Mouse (Mus musculus): ENCODE results near the gene Gm3488.
"Not testable (repeated sequence)": the region's sequence is repeated elsewhere in the genome, so short reads cannot be mapped to it uniquely, and the experiment has no call there.

The Gm3488 gene

GRCm38 (mm10) chr14:5501374-5501773 lies at the start of gene Gm3488:
Gm3488 (plus strand) TSS chr14:5501674.
- not testable (repeated sequence) for DNase-seq (ENCODE audit: low read depth)

- not testable (repeated sequence) for DNase-seq (ENCODE audit: low read depth)
Observed at GRCm38 (mm10) chr14:5455367-5455766, 46.1 kb upstream of the Gm3488 start, which contains the start of gene Gm3194. Gm3194 (minus strand) TSS chr14:5455467.

GRCm38 (mm10) chr14:5460469-5460868 lies 41.0 kb upstream of the Gm3488 start:
- not testable (repeated sequence) for DNase-seq (ENCODE audit: low read depth)

GRCm38 (mm10) chr14:5477730-5478129 lies 23.7 kb upstream of the Gm3488 start, which contains the start of gene Gm8246:
Gm8246 (minus strand) TSS chr14:5477830.
- not testable (repeated sequence) for DNase-seq (ENCODE audit: low read depth)

GRCm38 (mm10) chr14:5483907-5484306 lies 17.6 kb upstream of the Gm3488 start, which contains the start of gene Gm3187:
Gm3187 (plus strand) TSS chr14:5484207.
- not testable (repeated sequence) for DNase-seq (ENCODE audit: low read depth)

- not testable (repeated sequence) for DNase-seq (ENCODE audit: low read depth)
Observed at GRCm38 (mm10) chr14:5538196-5538595, 36.7 kb downstream of the Gm3488 start, which contains the start of gene Gm3532. Gm3532 (plus strand) TSS chr14:5538496.
